Mouse (Mus musculus): ENCODE data around the gene Mpig6b. TPM values are rescaled to one million over a fixed set of nuclear protein-coding genes. Genes with fewer than 3 reads are reported as not detected.

The Mpig6b gene
- polyA plus RNA-seq, 1 experiment from 2014 or later, result 0.68 TPM

- Histone ChIP-seq H3K9me3 (no peaks in the 10 kb centered on the region), H3K27ac (no peak overlapping the region), H3K4me1 (replicated peaks) (peaks cover 10% of the 10 kb centered on the region), H3K36me3 (no peaks in the 10 kb centered on the region), H3K27me3 (peaks cover 30% of the 10 kb centered on the region), H3K4me3 (replicated peaks) (no peak overlapping the region), H3K9ac (replicated peaks) (no peak overlapping the region), H3K4me2 (no peak overlapping the region)
- ATAC-seq (ENCODE audit: insufficient number of reproducible peaks, insufficient read depth, low FRiP score, low TSS enrichment, low read depth), result no peak
- WGBS, result 76% methylated on average over 9 of the region's 9 CpGs
Measured at GRCm38 (mm10) chr17:35071454-35071853, 5.5 kb upstream of the Mpig6b start.

GRCm38 (mm10) chr17:35070556-35071229 lies 4.7 kb upstream of the Mpig6b start:
- Histone ChIP-seq H3K4me2 (no peak overlapping the region), H3K9me3 (no peaks in the 10 kb centered on the region), H3K9ac (replicated peaks) (no peak overlapping the region), H3K4me1 (replicated peaks) (peaks cover 9% of the 10 kb centered on the region), H3K27ac (no peak overlapping the region), H3K36me3 (no peaks in the 10 kb centered on the region), H3K27me3 (peaks cover 37% of the 10 kb centered on the region), H3K4me3 (replicated peaks) (no peak overlapping the region)
- no peak for ATAC-seq (ENCODE audit: insufficient number of reproducible peaks, insufficient read depth, low FRiP score, low TSS enrichment, low read depth)
- 58% methylated on average over 6 of the region's 6 CpGs for WGBS

- Histone ChIP-seq H3K27ac (no peak overlapping the region), H3K4me2 (no peak overlapping the region), H3K4me3 (replicated peaks) (no peak overlapping the region), H3K36me3 (peaks cover 4% of the 10 kb centered on the region; the same call in 1 of the 2 replicates), H3K27me3 (peaks cover 60% of the 10 kb centered on the region), H3K9ac (replicated peaks) (no peak overlapping the region), H3K4me1 (replicated peaks) (peaks cover 15% of the 10 kb centered on the region), H3K9me3 (no peaks in the 10 kb centered on the region)
- 84% methylated on average over 17 of the region's 17 CpGs for WGBS
- no peak for ATAC-seq (ENCODE audit: insufficient number of reproducible peaks, insufficient read depth, low FRiP score, low TSS enrichment, low read depth)
Measured at GRCm38 (mm10) chr17:35068213-35068914, 2.4 kb upstream of the Mpig6b start.

GRCm38 (mm10) chr17:35064951-35065947 lies 735 bp downstream of the Mpig6b start, which contains the start of gene Ly6g6c:
TSS of gene Ly6g6c (plus strand) at chr17:35065388.
- Histone ChIP-seq H3K27ac (peak within 1 kb of the TSS; percentile 47), H3K27me3 (peaks cover 64% of the 10 kb centered on the region)
- peak; percentile 21; the same call in 1 of the 2 replicates for ATAC-seq (ENCODE audit: insufficient number of reproducible peaks, insufficient read depth, low FRiP score, low TSS enrichment, low read depth)

GRCm38 (mm10) chr17:35064378-35064877 lies 1.6 kb downstream of the Mpig6b start:
- no peak overlapping the region; the same call in 1 of the 2 replicates for H3K27ac ChIP-seq
- ATAC-seq (ENCODE audit: insufficient number of reproducible peaks, insufficient read depth, low FRiP score, low TSS enrichment, low read depth), result no peak
- peaks cover 36% of the 10 kb centered on the region for H3K36me3 ChIP-seq
- peaks cover 32% of the 10 kb centered on the region for H3K4me1 ChIP-seq (replicated peaks)
- peak overlapping the region; percentile 38 for H3K4me3 ChIP-seq (replicated peaks)
- WGBS, result 29% methylated on average over 10 of the region's 10 CpGs
- H3K4me2 ChIP-seq, result peak overlapping the region; percentile 66
- H3K9ac ChIP-seq (replicated peaks), result no peak overlapping the region
- H3K27me3 ChIP-seq, result peaks cover 64% of the 10 kb centered on the region
- H3K9me3 ChIP-seq, result no peaks in the 10 kb centered on the region

More at GRCm38 (mm10) chr17:35064951-35065947, 735 bp downstream of the Mpig6b start, which contains the start of gene Ly6g6c:
- H3K36me3 ChIP-seq, result peaks cover 34% of the 10 kb centered on the region
- peaks cover 28% of the 10 kb centered on the region for H3K4me1 ChIP-seq (replicated peaks)
- H3K9me3 ChIP-seq, result no peaks in the 10 kb centered on the region
- H3K4me3 ChIP-seq (replicated peaks), result peak within 1 kb of the TSS; percentile 38
- WGBS, result 2% methylated on average over 48 of the region's 48 CpGs
- H3K9ac ChIP-seq (replicated peaks), result peak within 1 kb of the TSS; percentile 47
- peak within 1 kb of the TSS; percentile 66 for H3K4me2 ChIP-seq

GRCm38 (mm10) chr17:35063466-35063865 lies 2.5 kb downstream of the Mpig6b start:
- WGBS, result 93% methylated on average over 3 of the region's 3 CpGs
- H3K27me3 ChIP-seq, result peaks cover 55% of the 10 kb centered on the region
- no peak overlapping the region for H3K4me2 ChIP-seq
- H3K27ac ChIP-seq, result no peak overlapping the region
- H3K36me3 ChIP-seq, result peaks cover 36% of the 10 kb centered on the region
- H3K9me3 ChIP-seq, result no peaks in the 10 kb centered on the region
- ATAC-seq (ENCODE audit: insufficient number of reproducible peaks, insufficient read depth, low FRiP score, low TSS enrichment, low read depth), result no peak
- peaks cover 35% of the 10 kb centered on the region for H3K4me1 ChIP-seq (replicated peaks)
- no peak overlapping the region for H3K4me3 ChIP-seq (replicated peaks)
- H3K9ac ChIP-seq (replicated peaks), result no peak overlapping the region

GRCm38 (mm10) chr17:35061299-35061698 lies 4.7 kb downstream of the Mpig6b start:
- WGBS, result 84% methylated on average over 8 of the region's 8 CpGs
- peaks cover 39% of the 10 kb centered on the region for H3K4me1 ChIP-seq (replicated peaks)

GRCm38 (mm10) chr17:35060737-35061297 lies 5.2 kb downstream of the Mpig6b start:
- Histone ChIP-seq H3K36me3 (peaks cover 61% of the 10 kb centered on the region), H3K9me3 (no peaks in the 10 kb centered on the region), H3K9ac (replicated peaks) (peak overlapping the region; percentile 88), H3K4me3 (replicated peaks) (peak overlapping the region; percentile 83), H3K4me1 (replicated peaks) (peaks cover 39% of the 10 kb centered on the region), H3K4me2 (peak overlapping the region; percentile 91), H3K27me3 (peaks cover 28% of the 10 kb centered on the region), H3K27ac (no peak overlapping the region)
- 59% methylated on average over 22 of the region's 22 CpGs for WGBS
- no peak for ATAC-seq (ENCODE audit: insufficient number of reproducible peaks, insufficient read depth, low FRiP score, low TSS enrichment, low read depth)

More at GRCm38 (mm10) chr17:35061299-35061698, 4.7 kb downstream of the Mpig6b start:
- Histone ChIP-seq H3K27ac (no peak overlapping the region), H3K4me2 (no peak overlapping the region), H3K27me3 (peaks cover 33% of the 10 kb centered on the region), H3K36me3 (peaks cover 56% of the 10 kb centered on the region), H3K9ac (replicated peaks) (no peak overlapping the region), H3K4me3 (replicated peaks) (0 out of 2 replicates have a peak overlapping the region, but pooled peaks have one; percentile 83), H3K9me3 (no peaks in the 10 kb centered on the region)
- no peak for ATAC-seq (ENCODE audit: insufficient number of reproducible peaks, insufficient read depth, low FRiP score, low TSS enrichment, low read depth)

GRCm38 (mm10) chr17:35060071-35060470 lies 5.9 kb downstream of the Mpig6b start:
- no peak overlapping the region for H3K27ac ChIP-seq
- WGBS, result 26% methylated on average over 14 of the region's 14 CpGs
- H3K4me2 ChIP-seq, result peak overlapping the region; percentile 91
- H3K9ac ChIP-seq (replicated peaks), result peak overlapping the region; percentile 88
- H3K36me3 ChIP-seq, result peaks cover 68% of the 10 kb centered on the region
- H3K4me3 ChIP-seq (replicated peaks), result peak overlapping the region; percentile 83
- peaks cover 21% of the 10 kb centered on the region for H3K27me3 ChIP-seq
- ATAC-seq (ENCODE audit: insufficient number of reproducible peaks, insufficient read depth, low FRiP score, low TSS enrichment, low read depth), result no peak
- H3K4me1 ChIP-seq (replicated peaks), result peaks cover 31% of the 10 kb centered on the region
- no peaks in the 10 kb centered on the region for H3K9me3 ChIP-seq
